Mouse (Mus musculus): Measurements from ENCODE around the gene Ankmy1. TPM values are rescaled to one million over a fixed set of nuclear protein-coding genes. Genes with fewer than 3 reads are reported as not detected.

Ankmy1 gene
- 1.6 TPM for total RNA-seq (2023)

GRCm38 (mm10) chr1:92902786-92903185 lies at the start of gene Ankmy1:
Gene Ankmy1 (minus strand): TSS chr1:92902906.

DNA sequence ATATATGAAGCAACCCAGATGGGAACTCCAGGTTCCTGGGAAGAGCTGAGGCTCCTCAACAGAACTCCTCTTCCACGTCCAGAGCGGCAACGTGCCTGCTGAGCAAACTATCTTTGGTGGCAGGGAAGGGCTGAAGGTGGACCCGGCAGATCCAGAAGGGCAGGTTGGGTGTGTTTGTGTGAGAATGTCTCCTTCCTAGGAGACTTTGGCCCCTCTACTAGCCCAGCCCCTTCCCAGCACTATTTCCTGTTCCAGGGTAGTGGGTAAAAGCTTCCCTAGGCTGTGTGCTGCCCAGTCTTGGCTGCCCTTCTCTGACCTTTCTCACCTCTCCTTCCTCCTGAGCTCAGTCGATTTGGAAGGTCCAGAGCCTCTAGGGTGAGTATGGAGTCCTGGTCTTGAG lies 47.9 kb upstream of the Ankmy1 start, which contains the start of gene Gpr35:
Gene Gpr35, plus strand, starts transcription at position 259 of the 400 bp plus-strand sequence.

DNA sequence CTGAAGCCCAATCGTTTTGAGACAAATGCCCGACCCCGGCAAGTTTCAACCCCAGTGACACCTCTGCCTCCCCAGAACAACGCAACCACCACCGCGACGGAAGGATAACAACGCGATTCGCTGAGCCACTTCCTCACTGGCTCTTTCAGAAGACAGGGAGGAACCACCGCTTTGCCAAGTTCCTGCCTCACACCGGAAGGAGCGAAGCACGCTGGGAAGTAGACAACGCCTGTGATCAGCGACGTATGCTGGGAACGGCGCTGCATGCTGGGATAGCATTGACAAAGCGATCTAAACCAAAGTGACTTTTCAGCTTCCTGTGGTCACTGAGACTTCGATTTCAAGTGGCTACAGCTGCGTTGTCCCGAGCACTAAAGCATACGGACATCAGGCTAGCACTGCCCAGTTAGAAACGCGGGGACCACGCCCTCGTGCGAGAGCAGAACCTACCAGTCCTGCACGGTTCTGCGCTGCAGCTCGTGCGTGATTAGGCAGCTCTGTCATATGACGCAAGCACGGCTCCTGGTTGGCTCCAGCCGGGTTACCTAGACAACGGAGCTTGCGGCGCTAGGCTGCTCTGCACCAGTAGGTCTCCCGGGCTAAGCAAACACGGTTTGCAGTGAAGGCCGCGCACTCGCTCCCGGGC lies 31.6 kb upstream of the Ankmy1 start, which contains the start of gene Capn10:
Gene Capn10, plus strand, starts transcription at position 195 of the 646 bp plus-strand sequence.

GRCm38 (mm10) chr1:92910239-92910885 lies 7.7 kb upstream of the Ankmy1 start, which contains the start of gene Rnpepl1:
Gene Rnpepl1 (plus strand): TSS chr1:92910783.

DNA sequence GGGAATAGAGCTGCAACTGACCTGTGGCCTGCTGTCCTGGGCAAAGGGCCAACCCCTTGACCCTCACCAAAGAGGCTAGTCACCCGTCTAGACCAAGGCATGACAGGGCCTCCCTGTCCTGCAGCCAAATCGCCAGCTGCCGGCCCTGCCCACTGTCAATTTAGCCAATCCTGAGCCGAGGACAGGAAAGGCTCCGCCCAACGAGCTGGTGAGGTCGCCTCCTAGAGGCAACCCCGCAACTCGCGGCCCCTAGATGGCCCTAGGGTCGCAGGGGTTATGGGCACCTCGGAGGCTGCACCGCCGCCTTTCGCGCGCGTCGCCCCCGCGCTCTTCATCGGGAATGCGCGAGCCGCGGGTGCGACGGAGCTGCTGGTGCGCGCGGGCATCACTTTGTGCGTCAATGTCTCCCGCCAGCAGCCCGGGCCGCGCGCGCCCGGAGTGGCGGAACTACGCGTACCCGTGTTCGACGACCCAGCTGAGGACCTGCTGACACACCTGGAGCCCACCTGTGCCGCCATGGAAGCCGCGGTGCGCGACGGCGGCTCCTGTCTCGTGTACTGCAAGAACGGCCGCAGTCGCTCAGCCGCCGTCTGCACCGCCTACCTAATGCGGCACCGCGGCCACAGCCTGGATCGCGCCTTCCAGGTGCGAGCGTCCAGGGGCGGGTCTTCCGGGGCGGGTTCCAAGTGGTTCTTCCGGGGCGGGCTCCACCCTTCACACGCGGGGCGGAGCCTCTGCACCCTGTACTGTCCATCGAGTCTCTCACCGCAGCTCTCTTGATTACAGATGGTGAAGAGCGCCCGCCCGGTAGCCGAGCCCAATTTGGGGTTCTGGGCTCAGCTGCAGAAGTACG lies 4.3 kb upstream of the Ankmy1 start, which contains the start of gene Dusp28:
Gene Dusp28, plus strand, starts transcription at position 203 of the 853 bp plus-strand sequence.

GRCm38 (mm10) chr1:92831188-92832001 lies 71.3 kb downstream of the Ankmy1 start, which contains the start of gene Gpc1:
Gene Gpc1 (plus strand): TSS chr1:92831645.

Other genes starting within 250 kb of the Ankmy1 start
- gene Gpc1, start 71.3 kb downstream of the Ankmy1 start, total RNA-seq (2023), result 3.6 TPM
- gene Dusp28, start 4.1 kb upstream of the Ankmy1 start, total RNA-seq (2023), result 4.2 TPM
- gene Rnpepl1, start 7.9 kb upstream of the Ankmy1 start, total RNA-seq (2023), result 83.0 TPM
- gene Capn10, start 31.5 kb upstream of the Ankmy1 start, total RNA-seq (2023), result 13.0 TPM
- gene Gpr35, start 48.0 kb upstream of the Ankmy1 start, total RNA-seq (2023), result 0.62 TPM
- gene Aqp12, start 103.4 kb upstream of the Ankmy1 start, total RNA-seq (2023), result not detected
- gene Kif1a, start 199.0 kb upstream of the Ankmy1 start, total RNA-seq (2023), result not detected
- gene Agxt, start 232.3 kb upstream of the Ankmy1 start, total RNA-seq (2023), result not detected